Mouse (Mus musculus) heart, postnatal 0 days (tissue): ENCODE measurements around the gene Pip5kl1.

Source experiments
- CTCF ChIP-seq: IDR thresholded peaks from 2 replicates; pipeline ENCODE4 v1.5.1; 2016; ENCODE audit warnings: antibody characterized with exemption, control low read depth, low read depth
- EP300 ChIP-seq: IDR thresholded peaks from 2 replicates; pipeline ENCODE4 v1.6.1; 2016; ENCODE audit warnings: antibody characterized with exemption, low read depth

GRCm38 (mm10) chr2:32585149-32585714 lies 10.6 kb downstream of the Pip5kl1 start:
- TF ChIP-seq EP300 (no peak), CTCF (no peak)
